Mouse (Mus musculus) CH12.LX (cell line): ENCODE measurements around the gene Gm20661.

Experiments used
- BHLHE40 ChIP-seq: IDR thresholded peaks from 2 replicates; pipeline ENCODE4 v1.6.1; 2011; ENCODE audit warnings: mild to moderate bottlenecking, low read depth, low read length, improper control_type of control experiment
- CTCF ChIP-seq, 2 experiments: IDR thresholded peaks in 1 of 2; conservative IDR thresholded peaks in 1 of 2; 2 replicates each; pipeline ENCODE4 v1.5.1; 2011 to 2012; ENCODE audit warnings: low read depth in 2 of 2, low read length in 2 of 2, improper control_type of control experiment in 1 of 2, inconsistent platforms in 1 of 2, mild to moderate bottlenecking in 1 of 2, moderate library complexity in 1 of 2
- E2F4 ChIP-seq: IDR thresholded peaks from 2 replicates; pipeline ENCODE4 v1.6.1; 2011; ENCODE audit warnings: low read depth, low read length, improper control_type of control experiment; ENCODE audit not compliant: insufficient replicate concordance
- HCFC1 ChIP-seq: IDR thresholded peaks from 2 replicates; pipeline ENCODE4 v1.6.1; 2012; ENCODE audit warnings: low read depth, mild to moderate bottlenecking, inconsistent platforms, low read length, improper control_type of control experiment
- MAFK ChIP-seq: IDR thresholded peaks from 2 replicates; pipeline ENCODE4 v1.6.1; 2011; ENCODE audit warnings: low read length, improper control_type of control experiment; ENCODE audit not compliant: insufficient replicate concordance
- MXI1 ChIP-seq: IDR thresholded peaks from 2 replicates; pipeline ENCODE4 v1.6.1; 2011; ENCODE audit warnings: mild to moderate bottlenecking, low read depth, low read length, improper control_type of control experiment
- NRF1 ChIP-seq: IDR thresholded peaks from 2 replicates; pipeline ENCODE4 v1.6.1; 2014; ENCODE audit warnings: low read depth, mild to moderate bottlenecking, inconsistent platforms, low read length, improper control_type of control experiment, moderate library complexity
- POLR2A ChIP-seq: IDR thresholded peaks from 2 replicates; pipeline ENCODE4 v1.6.1; 2011; ENCODE audit warnings: low read depth, mild to moderate bottlenecking, improper control_type of control experiment, low read length

- TF ChIP-seq CTCF (conservative IDR thresholded peaks at IDR 0.05 in 1 of 2, IDR thresholded peaks at IDR 0.05 in 1 of 2; ENCODE audit: low read depth in 2 of 2, low read length in 2 of 2) (no peak), NRF1 (no peak), HCFC1 (no peak), BHLHE40 (no peak), MAFK (no peak), POLR2A (no peak), MXI1 (no peak), E2F4 (no peak)
Measured at GRCm38 (mm10) chr9:107935374-107935773, 47.5 kb upstream of the Gm20661 start, which contains the start of gene Camkv.
